Mouse (Mus musculus) MEL-GATA-1-ER (cell line): Measurements from ENCODE around the gene 4930512M02Rik.

Experiments
- DNase-seq: peaks from one replicate; pipeline ENCODE4 v3.0.0-alpha.2; 2012; ENCODE audit warnings: low read depth; ENCODE audit errors: extremely low read depth

The 4930512M02Rik gene

GRCm38 (mm10) chr11:11565146-11565820, 62.4 kb downstream of the 4930512M02Rik start:
- DNase-seq, result no peak

- peak; percentile 82 for DNase-seq
Observed at GRCm38 (mm10) chr11:11564266-11565044, 63.2 kb downstream of the 4930512M02Rik start.

- no peak for DNase-seq
Observed at GRCm38 (mm10) chr11:11561118-11561517, 66.5 kb downstream of the 4930512M02Rik start.

- DNase-seq, result no peak
Observed at GRCm38 (mm10) chr11:11559099-11559686, 68.4 kb downstream of the 4930512M02Rik start.

- no peak for DNase-seq
Observed at GRCm38 (mm10) chr11:11558662-11559061, 69.0 kb downstream of the 4930512M02Rik start.

GRCm38 (mm10) chr11:11557173-11557967, 70.3 kb downstream of the 4930512M02Rik start:
- DNase-seq, result no peak

GRCm38 (mm10) chr11:11556186-11556585, 71.4 kb downstream of the 4930512M02Rik start:
- no peak for DNase-seq

GRCm38 (mm10) chr11:11555563-11555962, 72.1 kb downstream of the 4930512M02Rik start:
- DNase-seq, result no peak

GRCm38 (mm10) chr11:11547597-11548240, 79.9 kb downstream of the 4930512M02Rik start:
- no peak for DNase-seq

- no peak for DNase-seq
Observed at GRCm38 (mm10) chr11:11546903-11547511, 80.6 kb downstream of the 4930512M02Rik start.

DNA sequence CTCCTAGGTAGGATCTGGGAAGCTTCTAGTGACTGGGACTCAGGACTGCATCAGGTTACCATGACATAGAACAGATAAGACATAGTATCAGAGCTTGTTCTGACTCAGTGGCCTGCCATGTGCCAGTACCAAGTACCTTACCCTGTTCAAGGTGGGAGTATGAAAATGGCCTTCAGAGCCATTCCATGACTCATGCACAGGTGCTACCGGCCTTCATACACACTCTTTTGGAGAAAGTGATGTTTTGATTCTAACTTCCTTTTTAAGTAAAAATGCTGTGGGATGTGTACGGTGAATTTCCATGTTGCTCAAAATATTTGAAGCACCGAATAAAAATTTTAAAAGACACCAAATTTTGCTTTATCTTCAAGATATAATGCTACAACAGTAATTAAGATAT, 81.7 kb downstream of the 4930512M02Rik start:
- DNase-seq, result no peak
